Mouse (Mus musculus): ENCODE measurements at regions not wholly inside any gene's neighbourhood (a gene's known extent, or its start where the extent isn't known, plus 50 kb on each side); places are given as distances from the start of the nearest gene placed in this dataset.

DNA sequence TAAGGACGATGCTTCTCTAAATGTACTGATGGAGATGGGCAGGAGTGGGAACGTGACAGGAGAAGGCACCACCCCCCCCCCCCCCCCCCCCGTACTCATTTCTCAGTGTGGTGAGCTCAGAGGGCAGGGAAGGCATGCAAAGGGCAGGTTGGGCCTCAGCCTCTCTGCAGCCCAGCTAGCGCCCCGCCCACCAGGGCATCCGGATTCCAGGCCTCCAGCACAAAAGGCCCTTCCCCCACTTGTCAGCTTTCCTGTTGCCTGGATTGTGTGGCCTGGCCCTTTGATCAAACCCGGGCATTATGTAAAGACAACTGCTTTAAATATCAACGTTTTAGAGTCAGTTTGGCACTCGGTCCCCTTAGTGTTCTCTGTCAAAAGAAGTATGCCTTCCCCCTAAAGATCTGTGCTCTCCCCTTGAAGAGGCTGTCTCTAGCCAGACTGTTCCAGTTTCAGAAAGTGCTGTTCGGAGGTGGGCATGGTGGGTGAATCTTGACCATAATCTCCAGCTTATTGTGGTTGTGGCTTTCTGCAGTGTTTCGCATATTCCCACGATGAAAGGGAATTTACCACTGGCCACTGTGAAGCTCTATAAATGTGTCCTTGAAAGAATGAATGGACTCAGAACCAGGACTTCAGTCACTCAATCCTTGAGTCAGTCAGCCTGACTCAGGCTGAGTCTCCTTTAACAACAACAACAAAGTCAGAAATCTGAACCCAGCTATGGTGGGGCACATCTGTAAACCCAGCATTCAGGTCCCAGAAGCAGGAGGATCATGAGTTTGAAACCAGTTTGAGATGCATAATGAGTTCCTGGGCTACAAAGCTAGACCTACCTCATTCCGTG is 192.4 kb upstream of the Klf3 start:
- DNase-seq, result no peak

DNA sequence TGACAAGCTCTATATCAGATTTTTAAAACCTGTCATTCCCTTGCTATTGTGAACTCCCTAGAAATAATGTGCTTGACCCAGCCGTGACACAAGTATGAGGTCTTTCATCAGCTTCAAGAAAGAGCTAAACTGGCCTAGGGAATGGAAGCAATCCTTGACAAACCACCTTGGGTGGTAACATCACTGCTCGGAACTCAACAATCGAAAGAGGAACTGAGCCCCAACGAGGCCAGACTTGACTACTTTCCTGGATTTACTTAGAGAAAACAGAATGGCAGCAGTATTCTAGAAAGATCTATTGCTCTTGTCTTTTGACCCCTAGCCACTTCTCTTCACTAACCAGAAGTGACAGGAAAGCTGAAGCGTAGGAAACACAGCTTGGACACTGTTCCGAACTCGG is 191.2 kb upstream of the Klf3 start:
- DNase-seq, result no peak

DNA sequence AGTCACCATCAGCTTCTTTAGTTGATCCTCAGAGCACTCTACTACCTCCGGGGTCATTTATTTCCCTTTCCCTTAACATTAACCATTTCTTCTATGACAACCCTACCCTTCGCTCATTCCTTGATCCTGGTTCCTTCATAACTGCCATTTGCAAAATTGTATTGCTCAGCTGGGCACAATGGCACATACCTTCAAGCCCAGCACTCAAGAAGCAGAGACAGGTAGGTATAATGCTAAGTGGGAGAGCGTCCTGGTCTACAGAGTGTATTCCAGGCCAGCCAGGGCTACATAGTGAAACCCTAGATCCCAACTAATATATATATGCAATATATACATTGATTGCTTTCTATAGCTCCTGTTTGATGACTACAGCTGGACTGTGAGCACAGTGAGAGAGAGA is 189.5 kb upstream of the Klf3 start:
- DNase-seq, result no peak

DNA sequence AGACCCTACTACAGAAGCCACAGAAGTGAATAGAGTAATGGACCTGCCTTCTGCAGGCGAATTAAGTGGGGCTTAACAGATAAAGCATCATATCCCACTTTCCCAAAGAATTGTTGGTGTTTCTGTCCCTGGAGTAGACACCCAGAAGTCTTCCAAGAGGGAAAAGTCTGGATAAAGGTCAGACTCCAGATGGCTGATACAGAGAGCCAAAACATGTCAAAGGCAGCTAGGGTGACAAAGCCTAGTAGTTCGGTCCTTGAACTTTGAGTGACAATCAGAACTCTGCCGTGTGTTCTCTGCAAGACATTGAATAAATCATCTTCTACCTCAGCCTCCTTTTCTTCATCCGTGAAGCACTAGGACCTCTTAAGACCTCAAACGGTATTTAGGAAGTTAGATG is 185.1 kb upstream of the Klf3 start:
- DNase-seq, result no peak

DNA sequence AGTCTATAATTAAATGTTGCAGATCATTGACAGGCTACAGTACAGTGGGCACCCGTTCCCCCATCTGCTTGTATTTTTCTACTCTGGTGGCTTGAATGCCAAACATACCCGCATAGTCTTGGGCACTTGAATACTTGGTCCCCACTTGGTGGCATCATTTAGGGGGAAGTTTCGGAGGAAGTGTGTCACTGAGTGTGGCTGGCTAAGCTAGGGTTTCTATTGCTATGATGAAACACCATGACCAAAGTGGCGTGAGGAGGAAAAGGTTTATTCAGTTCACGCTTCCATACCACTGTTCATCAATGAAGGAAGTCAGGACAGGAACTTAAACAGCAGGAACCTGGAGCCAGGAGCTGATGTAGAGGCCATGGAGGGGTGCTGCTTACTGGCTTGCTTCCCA is 183.4 kb upstream of the Klf3 start:
- DNase-seq, result no peak

DNA sequence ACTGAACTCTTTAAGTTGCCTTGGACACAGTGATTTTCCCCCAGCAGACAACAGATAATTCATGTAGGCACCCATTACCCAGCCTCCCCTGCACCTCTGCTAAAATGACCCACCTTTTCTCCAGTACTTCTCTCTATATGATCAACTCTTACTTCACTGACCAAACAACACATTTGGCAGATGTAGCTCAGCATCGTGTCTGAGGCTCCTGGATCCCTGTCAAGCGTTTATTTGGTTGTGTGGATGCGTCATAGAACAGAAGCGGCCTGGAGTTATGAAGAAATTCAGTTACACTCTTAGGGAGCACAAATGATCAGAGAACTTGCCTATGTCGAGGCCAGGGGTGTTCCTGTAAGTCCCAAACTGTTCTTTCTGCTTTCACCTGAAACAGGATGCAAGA is 182.5 kb upstream of the Klf3 start:
- DNase-seq, result no peak

DNA sequence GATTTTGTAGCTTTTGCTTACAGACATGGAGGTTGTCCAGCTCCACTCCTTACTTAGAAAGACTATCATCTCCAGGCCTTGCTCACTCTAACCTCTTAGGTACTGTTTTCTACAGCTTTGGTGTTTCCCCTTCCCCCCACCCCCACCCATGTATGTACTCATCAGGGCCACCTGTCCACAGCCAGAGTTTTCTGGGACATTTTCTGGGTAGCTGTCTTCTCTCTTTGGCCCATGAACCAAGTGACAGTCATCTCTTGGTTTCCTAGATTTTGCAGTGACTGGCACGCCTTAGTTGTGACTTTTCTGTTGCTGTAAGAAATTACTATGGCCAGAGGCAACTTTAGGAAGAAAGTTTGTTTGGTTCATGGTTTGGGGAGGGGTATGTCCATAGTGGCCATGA is 181.8 kb upstream of the Klf3 start:
- no peak for DNase-seq

DNA sequence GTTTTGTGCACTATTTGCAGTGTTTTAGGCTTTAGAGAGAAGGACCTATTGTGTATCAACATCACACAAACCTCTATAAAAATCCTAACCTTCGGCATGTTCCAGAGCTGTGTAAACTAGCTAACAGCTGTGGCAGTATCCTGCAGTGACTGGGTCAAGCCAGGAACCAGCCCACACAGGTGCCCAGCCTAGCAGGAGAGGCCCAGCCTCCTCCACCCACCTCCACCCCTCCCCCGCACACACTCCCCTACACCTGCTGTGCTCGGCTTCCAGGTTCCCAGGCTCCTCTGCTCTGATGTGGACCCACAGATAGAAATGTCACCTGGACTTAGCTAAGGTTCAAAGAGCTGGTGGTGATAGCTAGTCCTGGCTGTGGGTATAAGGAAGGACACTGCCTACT is 179.5 kb upstream of the Klf3 start:
- no peak for DNase-seq

DNA sequence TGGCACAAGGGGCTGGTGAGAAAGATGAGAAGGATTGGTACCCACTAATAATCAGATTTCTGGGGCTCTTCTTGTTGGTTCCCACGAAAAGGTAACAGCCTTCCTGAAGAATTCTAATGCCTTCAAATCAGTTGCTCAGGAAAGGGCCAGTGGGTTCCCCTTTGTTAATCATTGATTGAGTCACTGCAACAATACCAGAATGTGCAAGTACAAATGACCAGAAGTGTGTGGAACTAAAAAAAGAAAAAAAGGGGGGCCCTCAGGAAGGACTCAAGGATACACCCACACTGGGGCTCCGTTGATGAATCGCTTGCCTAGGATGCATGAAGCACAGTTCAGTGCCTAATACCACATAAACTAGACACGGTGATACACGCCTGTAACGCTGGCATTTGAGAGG is 179.0 kb upstream of the Klf3 start:
- DNase-seq, result no peak

DNA sequence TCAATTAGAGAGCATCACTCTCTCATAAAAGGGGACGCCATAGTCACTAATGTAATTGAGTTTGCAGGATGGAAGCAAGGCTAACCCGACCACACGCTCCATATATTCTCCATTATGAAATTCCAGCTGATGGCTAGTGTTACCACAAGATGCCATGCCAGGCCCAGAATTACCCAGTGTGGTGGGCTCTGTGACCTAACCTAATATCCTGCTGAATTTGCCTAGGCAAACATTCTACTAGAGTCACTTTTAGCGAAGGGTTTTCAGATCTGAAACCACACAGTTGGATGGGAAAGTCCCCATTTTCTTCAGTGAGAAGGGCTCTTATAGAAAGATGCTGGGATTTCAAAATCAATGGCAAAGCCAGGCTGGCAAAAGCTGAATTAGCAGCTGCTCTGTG is 177.8 kb upstream of the Klf3 start:
- DNase-seq, result no peak

DNA sequence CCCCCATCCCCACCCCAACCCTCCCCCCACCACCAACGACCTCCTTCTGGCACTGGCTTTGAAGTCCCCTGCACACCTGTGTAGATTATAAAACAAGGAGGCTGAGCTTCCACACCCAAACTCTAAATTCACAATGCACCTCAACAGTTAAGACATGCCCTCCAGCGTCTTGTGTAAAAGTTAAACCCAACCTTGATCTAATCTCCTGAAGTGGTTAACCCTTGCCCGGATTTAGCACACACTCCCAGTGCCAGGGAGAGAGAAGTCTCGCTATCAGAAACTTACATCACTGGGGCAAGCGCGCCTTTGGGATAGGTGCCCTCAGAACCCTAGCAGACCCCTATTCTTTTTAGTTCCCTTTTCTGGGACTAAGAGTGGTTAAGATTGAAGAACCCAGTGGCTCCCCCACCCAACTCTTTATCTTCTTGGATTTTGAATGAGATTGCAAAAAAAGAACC is 177.3 kb upstream of the Klf3 start:
- no peak for DNase-seq

DNA sequence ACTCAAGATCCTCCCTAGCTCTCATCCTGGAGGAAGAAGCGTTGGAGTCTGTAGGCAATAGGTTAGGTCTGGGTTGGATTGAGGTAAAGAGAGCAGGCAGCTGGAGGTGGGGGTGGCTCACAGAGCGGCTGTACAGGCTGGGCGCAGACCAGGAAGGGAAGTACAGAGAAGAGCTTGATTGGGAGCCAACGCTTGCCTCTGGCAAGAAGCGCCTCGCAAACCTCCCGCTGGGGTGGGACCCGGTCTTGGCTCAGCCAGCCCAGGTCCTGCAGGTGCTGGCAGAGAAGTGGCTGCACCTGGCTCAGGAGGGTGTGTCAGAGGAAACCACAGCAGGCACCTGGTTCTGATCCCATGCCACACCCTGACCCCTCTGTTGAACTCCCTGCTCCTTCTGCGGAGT is 176.8 kb upstream of the Klf3 start:
- no peak for DNase-seq

DNA sequence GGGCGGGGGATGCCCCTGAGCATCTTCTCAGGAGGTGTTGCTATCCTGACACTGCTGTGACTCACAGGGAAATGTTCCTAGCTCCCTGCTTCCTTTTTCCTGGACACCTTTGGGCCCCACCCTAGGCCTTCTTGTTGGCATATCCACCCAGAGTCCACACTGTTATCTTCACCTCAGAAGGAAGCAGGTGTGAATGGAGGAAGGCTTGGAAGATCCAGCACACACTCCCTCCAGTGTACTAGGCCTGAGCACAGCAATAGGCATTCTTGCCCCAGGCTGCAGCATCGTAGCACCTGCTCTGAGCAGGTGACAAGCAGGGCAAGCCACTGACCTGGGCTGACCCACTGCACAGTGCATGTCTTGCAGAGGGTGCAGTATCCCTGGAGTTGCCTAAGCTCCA is 172.6 kb upstream of the Klf3 start:
- no peak for DNase-seq

DNA sequence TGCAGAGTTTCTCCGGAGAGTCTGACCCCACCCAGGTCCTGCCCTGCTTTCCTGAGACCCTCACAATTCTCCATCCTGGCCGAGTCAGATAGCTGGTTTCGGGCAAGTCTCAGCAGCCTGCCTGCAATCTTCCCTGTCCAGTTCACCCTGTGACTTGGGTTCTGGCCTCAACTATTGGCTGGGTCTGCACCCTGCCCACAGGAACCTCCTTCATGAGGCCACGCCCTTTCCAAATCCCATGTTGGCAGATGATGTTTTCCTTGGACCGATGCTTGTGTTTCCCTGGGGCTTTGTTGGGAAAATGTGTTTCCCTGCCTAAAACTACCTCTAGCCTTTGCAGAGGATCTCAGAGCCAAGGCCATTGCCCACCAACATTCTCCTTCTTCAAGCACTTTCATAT is 171.0 kb upstream of the Klf3 start:
- DNase-seq, result no peak

DNA sequence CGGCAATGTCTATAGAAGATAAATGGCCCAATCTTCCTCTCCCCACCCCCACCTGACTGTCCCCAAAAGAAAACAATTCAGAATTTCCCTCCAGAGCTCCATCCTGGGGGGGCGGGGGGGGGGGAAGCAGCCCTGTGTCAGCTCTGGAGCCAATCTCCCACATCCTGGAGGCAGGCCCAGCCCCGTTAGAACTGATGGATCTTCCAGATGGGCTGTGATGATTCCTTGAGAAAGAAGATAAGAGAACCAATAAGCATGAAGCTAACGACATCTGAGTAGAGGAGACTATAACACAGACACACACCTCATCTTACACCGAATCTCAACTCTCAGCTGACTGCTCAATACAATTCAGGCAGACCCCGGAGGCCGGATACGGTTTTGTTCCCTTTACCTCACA is 169.2 kb upstream of the Klf3 start:
- DNase-seq, result no peak

DNA sequence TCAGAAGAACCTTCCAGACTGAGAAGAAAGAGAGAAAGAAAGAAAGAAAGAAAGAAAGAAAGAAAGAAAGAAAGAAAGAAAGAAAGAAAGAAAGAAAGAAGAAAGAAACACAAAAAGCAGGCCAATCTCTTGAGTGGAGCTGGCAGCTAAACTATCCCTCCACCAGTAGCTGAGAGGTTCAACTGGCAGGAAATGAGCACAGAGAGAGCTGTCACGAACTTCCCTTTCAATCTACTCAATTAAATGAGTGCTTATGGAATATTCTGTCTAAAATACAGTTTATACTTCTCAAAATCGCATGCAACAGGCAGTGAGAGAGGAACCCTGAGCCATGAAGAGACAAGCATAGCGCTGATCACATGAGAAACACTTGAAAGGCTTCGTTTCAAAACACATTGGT is 168.5 kb upstream of the Klf3 start:
- DNase-seq, result no peak

DNA sequence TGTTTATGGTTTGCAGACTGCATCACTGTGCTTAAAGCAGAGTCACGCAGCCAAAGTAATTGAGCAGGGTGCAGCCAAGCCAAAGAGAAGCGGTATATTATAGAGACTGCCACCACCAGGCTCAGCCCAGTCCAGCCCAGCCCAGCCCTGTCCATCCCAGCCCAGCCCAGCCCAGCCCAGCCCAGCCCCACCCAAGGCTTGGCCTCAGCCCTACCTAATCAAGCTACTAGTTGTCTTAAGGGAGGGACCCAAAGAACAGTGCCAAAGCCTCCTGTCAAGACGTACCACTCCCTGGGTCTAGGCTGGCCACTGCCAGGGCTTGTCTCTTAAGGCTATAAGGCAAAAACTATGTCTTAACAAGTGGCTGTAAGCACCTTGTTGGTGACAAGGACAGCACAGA is 166.9 kb upstream of the Klf3 start:
- no peak for DNase-seq

DNA sequence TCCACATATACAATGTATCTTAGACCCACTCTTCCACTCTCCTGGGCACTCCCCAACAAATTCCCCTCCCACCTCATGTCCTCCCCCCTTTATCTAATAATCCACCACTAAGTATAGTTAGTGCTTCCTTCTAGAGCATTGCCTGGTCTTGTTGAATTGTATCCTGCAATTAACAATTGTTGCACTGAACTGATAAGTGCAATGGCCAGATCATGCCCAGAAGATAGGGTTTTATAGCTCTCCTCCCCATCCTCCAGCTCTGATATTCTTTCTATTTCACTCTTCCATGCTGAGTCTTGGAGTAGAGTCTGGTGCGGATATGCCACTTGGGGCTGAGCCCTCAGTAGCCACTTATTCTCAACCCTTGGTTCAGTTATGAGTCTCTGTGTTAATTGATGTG is 159.6 kb upstream of the Klf3 start:
- DNase-seq, result no peak

DNA sequence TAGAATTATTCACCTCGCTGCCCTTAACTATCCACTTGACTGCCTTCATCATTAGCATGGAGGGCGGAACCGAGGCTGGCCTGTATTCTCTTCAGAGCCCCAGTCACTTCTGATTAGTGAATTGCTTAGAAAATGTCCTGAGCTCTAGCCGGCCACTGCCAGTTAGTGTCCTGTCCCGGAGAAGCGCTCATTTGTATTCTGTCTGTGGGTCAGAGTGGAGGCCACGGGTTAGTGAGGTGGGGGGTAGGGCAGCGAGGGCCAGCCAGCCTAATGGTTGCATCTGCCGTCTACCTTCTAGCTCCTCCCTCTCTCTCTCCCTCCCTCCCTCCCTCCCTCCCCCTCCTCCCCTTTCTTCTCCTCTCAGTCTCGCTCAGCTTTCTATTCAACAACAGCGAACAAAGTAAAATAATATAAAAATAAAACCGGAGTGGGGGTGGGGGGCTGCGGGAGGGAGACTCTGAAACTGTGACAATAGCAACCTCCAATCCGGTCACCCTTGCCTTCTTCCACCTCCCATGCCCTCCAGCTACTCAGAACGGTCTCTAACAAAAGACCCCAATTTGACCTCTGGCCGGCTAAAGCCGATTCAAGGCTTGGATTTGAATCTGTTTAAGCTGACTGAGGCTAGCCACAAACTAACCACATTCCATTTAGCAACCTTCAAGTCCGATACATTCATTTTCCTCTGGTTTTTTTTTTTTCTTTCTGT is 155.6 kb upstream of the Klf3 start:
- DNase-seq, result peak; percentile 19 to 22

DNA sequence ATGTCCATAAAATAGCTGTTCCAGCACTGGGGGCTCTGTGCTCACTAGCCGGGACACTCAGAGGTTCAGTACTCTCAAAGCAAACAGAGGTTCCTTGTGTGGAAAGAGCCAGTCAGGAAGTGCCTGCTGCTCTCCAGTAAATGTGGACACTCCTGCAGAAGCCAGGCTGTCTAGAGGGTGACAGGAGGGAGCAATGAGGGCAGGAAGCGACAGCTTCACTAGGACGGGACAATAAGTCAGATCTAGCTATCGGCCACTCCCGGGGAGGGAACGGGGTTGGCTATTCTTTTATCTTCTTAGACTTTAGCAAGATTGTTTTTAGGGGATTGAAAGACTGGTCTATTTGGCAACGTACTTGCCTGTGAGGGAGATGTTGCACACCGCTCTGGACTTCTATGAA is 154.7 kb upstream of the Klf3 start:
- no peak for DNase-seq

DNA sequence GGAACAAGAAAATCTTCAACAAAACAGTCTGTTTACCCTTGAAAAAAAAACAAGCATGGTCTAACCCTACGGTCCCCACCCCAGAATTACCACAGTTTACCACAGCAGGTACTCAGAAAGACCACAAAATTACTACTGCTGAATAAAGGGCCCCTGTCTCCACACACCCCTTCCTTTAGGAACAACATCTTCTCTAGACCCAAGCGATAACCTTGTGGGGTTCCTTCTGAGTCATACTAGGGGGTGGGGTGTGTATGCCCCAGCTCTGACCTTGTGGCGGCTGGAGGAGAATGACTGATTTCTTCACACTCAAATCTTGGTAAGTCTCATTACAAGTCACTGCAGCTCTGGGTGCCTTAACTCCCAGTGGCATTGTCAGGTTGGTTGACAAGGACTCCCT is 151.8 kb upstream of the Klf3 start:
- no peak for DNase-seq

DNA sequence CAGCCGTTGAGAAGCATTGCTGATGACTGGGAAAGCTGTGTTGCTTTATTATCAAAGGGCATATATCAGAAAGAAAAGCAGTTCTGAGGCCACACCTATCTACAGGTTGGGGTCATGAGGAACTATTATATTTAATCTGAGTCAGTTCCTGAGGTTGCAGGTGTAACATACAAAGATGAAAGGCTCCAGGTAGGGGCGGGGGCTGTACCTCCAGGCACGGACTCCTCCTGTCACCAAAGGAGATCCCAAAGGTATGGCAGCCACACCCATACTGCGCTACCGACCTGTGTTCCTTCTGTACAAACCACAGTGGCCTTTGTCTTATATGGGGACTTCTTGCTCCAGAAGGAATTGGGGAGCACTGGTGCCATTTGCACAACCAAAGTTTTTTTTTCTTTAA is 149.4 kb upstream of the Klf3 start:
- DNase-seq, result no peak

DNA sequence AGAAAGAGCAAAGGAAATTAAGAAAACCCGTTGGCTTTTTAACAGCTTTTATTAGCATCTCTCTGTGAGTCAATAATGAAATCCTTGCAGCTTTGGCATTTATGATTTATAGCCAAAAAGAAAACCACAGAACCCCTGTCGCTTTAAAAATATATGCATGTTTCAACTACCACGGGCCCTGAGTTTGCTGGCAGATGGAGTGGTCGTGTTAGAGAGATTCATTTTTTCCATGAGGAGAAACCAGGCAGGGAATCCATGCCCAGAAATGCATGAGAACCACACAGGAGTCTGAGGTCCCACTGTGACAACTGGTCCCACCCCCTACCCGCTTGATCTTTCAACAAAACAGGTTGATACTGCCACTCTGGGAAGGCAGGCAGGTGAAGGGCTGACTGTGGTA is 147.9 kb upstream of the Klf3 start:
- no peak for DNase-seq

DNA sequence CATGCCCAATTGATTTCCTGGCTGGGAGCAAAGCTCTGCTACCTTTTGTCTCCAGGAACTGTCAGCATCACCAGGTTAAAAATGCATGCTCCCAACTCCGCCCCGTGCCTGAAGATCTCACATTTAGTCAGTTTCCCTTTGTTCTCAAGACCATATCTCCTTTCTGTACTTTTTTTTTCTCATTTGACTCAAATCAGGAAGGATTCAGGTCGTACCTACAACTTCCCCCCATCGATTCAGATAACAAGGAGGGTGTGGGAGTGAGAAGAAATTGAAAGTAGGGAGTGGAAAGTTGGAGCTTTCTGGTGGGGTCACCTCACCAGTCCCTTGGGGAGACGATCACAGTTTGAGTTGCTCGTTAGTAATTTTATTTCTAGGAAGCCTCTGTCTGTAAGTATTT is 141.2 kb upstream of the Klf3 start:
- DNase-seq, result no peak

Measured in layer of hippocampus, postnatal 36 days (tissue).